Mouse (Mus musculus) 3T3-L1 (cell line): Measurements from ENCODE around the gene Hsd17b14.
A peak's percentile ranks its signal among the peaks of the same experiment; 100 is the strongest.
"Not testable (repeated sequence)": the region's sequence is repeated elsewhere in the genome, so short reads cannot be mapped to it uniquely, and the experiment has no call there.

Experiments used
- DNase-seq: peaks from one replicate; pipeline ENCODE4 v3.0.0-alpha.2; 2015; ENCODE audit warnings: low read depth, low spot score

Hsd17b14 gene

DNA sequence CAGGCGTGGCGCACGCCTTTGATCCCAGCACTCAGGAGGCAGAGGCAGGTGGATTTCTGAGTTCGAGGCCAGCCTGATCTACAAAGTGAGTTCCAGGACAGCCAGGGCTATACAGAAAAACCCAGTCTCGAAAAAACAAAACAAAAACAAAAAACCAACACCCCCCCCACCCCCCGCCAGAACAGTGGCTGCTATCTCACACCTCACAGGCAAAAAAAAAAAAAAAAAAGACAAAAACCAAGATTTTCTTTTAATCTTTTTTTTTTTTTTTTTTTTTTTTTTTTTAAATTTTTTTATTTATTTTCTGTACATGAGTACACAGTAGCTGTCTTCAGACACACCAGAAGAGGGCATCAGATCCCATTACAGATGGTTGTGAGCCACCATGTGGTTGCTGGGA is 27.5 kb upstream of the Hsd17b14 start:
- DNase-seq = not testable (repeated sequence)

DNA sequence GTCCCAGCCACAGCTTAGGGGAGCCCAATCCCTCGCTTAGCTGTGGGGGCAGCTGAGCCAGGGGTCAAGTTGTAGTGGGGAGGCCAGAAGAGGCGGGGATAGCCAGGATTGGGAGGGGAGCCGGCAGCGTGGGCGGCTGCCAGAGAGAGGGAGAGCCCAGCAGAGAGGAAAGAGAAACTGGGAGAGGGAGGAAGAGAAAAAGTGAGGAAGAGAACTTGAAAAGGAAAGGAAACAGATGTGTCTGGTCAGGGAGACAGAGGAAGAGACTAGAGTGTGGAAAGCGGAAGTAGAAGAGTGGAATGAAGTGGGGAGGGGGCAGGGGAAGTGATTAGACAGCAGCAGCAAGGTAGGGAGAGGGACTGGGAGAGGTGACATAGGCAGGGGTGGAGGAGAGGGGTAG is 25.2 kb upstream of the Hsd17b14 start:
- no peak for DNase-seq

DNA sequence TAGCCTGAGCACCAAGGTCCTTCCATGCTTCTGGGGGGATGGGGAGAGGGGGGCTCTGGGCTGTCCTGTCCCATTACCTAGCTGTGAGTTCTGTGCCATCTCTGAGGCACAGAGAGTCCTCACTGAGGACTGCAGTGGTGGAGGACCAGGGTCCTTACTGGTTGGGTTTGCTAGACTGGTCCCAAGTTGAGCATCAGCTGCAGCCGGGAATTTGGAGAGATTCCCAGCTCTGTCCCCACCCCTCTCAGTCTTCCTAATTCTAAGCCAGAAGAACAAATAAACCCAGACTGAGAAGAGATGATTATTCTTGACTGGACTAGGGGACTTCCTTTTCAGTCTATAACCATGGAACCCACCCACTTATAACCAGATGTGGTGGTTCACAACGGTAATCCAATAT is 24.1 kb upstream of the Hsd17b14 start:
- no peak for DNase-seq

DNA sequence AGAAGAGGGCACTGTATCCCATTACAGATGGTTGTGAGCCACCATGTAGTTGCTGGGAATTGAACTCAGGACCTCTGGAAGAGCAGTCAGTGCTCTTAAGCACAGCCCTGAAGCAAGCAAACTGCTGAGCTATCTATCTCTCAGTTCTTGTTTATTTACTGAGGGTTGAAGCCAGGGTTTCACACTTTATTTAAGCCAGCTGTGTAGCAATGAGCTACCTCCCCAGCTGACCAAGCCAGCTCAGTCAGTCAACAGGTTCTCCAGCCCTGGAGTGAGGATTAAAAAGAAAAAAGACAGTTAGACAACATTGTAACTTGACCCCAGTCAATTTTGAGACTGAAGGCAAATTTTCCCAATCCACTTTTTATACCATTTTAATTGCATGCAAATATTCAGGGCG is 19.0 kb upstream of the Hsd17b14 start:
- no peak for DNase-seq

DNA sequence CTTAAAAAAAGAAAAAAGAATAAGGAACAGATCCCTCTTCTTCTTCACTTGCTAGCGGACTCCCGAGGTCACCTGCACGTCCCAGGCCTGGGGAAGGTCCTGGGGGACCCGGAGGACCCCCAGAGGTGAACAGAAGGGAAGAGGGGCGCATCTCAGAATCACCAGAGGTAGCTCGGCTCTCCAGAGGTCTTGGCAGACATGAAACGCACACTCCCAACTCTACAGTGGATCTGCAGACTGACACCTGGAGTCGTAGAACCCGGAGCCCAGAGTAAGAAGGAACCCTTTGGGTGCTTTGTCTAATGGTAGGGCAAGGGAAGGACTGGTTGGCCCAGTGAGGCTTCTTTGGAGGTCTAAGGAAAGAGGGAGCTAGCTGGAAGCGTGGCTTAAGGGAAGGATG is 17.1 kb upstream of the Hsd17b14 start:
- DNase-seq = no peak

DNA sequence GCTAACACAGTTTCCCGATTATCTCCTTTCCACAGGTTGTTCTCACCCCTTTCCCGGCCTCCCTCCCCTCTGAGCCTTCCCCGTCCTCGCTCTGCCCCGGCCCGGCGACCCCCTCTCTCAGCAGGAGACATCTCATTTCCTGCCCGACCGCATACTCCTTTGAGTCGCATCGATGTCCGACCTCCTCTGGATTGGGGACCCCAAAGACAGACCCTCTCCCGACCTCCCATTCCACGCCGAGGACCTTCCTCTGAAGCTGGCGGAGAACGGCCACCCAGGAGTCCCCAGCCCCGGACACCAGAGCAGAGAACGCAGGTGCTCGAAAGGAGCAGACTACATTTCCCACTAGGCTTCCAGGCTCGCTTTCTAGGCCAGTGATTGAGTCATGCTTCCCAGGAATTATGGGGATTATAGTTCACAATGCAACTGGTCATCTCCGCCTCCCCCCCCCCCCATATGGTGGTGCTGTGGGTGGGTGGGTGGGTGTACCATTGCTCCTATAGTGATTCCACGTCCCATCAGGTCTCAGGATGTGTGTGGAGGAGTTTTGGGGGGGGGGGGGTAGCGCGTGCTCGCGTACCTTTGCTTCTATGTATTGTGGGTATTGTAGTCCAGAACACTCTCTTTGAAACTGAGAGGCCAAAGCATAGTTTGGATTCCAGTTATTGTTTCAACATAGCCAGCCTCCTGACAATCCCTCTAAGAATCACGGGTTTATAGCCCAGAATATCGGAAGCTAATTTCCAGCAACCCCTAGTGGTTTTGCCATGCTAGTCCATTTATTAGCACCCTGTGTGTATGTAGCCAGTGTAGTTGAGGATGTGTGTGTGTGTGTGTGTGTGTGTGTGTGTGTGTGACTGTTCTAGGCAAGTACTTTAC is 16.3 kb upstream of the Hsd17b14 start:
- no peak for DNase-seq

DNA sequence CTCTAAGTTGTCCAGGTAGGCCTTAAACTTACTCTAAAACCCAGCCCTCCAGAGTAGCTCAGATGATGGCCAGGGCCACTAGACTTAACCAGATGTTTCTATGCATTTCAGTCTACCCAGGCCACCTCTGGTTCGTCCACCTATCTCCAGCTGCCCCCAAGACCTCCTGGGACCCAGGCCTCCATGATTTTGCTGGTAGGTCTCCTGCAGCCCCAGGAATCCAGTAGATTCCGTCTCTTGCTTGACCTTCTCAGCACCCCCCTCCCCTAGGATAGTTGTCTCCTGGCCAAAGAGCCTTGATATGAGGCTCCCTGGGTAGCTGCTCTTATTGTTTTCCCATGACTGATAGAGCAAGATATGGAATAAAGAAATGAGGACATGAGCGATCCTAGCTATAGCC is 15.6 kb upstream of the Hsd17b14 start:
- no peak for DNase-seq

DNA sequence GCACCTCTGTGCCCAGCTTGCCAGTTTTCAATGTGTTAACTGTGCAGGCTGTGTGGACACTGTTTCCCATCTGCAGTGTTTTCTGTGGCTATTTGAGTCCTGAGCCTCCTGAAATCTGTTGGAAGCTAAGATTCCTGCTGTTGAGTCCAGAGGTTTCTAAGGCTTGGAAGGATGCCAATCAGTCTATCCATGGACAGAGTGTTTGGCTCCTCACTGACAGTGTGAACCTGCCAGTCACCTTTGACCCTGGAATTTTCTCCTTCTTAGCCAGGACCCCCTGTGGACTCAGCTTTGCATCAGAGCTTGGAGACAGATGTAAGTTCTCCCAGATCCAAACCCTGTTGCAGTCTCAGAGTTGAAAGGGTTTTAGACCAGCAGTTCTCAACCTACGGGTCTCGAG is 14.5 kb upstream of the Hsd17b14 start:
- no peak for DNase-seq

DNA sequence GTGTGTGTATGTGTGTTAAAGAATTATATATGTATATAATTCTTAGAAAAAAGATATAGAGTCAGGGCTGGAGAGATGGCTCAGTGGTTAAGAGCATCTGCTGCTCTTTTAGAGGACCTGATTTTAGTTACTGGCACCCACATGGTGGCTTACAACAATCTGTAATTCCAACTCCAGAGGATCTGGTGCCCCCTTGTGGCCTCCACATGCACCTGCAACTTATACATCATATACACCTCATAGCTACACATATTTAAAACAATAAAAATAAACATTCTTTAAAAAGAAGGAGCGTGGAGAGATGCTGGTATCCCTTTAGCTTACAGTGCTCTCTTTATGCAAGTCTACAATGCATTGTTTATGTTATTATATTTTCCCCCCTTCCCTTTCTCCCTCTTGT is 10.2 kb upstream of the Hsd17b14 start:
- no peak for DNase-seq

DNA sequence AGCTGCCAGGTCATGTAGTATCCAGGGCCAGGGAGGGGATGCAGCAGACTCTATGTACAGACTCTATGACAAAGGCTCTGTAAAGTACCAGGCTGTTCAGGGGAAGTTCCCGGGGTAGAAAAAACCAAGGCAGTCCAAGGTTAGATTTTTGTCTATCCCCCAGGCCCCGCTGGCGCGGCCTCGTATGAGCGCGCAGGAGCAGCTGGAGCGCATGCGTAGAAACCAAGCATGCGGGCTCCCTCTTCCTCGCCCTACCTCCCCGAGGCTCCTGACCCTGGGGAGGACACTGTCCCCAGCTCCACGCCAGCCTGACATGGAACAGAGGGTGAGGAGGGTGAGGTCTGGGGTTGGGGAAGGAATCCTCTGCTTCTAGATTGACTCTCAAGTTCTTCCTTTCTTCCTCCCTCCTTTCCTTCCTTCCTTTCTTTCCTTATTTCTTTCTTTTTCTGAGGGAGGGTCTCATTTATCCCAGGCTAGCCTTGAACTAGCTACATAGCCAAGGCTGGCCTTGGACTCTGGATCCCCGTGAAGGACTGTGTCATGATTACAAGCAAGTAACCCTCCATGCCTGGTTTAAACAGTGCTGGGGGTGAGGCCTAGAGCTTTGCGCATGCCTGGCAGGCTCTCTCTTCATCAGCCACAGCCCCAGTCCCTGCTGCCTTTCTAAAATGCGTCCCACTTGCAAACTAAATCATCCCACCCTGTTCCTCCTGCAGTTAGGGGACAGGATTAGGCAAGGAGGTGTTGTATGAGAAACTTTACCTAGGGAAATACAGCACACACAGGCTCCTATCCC is 4.9 kb upstream of the Hsd17b14 start:
- DNase-seq = no peak

DNA sequence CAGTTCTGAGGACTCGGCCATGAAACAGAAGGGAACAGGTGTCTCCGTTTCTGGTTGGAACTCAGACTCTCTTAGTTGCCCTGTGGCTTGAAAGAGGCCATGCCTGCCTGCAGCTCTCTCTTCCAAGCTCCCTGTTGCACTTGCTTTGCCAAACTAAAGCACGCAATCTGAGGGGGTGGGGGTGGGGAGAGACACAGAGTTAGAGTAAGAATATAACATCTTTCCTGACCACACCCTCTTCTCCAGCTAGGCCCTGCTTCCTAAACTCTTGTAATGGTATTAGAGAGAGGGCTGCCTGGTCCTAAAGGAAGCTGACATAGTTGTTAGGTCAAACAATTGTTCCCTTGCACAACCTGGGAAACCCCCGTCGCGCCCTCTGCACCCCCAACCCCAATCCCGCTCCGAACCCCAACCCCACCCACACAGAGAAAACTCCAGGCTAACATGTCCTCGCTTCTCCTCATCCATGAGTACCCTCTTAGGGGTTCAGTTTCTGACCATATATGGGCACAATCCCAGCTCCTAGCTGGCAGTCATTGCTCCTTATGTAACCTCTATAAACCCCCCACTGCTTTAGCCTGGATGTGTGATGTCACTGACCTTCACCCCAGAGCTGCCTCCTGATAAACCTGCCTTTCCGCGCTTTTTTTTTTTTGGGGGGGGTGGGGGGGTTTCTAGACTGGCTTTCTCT is 3.7 kb upstream of the Hsd17b14 start:
- no peak for DNase-seq

DNA sequence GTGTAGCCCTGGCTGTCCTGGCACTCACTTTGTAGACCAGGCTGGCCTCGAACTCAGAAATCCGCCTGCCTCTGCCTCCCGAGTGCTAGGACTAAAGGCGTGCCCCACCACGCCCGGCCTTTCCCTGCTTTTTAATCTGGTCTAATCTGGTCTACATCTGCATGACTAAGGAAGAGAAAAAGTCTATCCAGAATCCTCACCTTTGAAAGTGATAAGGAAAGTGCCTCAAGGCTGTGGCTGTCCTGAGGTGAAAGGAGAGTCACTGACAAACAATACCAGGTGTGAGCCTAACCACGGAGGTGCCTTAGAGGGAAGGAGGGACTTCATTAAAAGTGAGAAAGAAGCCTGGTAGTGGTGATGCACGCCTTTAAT is 3.2 kb upstream of the Hsd17b14 start:
- DNase-seq = no peak

DNA sequence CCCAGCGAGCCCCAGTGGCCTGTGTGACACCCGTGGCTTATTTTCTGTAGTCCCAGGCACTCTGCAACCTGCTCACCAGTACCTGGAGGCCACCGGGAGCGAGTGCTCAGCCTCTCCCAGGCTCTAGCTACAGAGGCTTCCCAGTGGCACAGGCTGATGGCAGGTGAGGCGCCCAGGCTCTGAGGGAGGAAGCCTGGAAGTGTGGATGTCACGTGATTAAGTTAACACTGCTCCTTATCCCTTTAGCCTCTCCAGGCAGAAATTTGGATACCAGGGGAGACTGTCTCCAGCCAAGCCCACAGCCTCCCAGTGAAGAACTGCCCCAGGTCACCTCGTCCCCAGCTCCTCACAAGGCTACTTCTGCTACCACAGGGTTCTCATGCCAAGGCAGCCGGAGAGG is 1.2 kb upstream of the Hsd17b14 start:
- no peak for DNase-seq

DNA sequence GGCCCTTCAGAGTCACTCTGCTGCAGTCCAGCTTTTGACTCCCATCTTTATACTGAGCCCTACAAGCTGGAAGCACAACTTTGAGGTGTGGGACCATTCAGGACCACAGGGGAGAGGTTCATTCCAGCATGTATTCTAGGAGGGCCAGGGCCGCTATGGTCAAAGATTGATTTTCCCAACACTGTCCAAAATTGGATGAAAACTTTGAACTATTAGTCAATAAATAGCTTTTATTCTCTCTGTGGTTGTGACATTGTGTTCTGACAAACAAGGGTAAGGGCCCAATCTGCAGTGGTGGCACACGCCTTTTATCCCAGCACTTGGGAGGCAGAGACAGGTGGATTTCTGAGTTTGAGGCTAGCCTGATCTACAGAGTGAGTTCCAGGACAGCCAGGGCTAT is 703 bp upstream of the Hsd17b14 start:
- DNase-seq = no peak

DNA sequence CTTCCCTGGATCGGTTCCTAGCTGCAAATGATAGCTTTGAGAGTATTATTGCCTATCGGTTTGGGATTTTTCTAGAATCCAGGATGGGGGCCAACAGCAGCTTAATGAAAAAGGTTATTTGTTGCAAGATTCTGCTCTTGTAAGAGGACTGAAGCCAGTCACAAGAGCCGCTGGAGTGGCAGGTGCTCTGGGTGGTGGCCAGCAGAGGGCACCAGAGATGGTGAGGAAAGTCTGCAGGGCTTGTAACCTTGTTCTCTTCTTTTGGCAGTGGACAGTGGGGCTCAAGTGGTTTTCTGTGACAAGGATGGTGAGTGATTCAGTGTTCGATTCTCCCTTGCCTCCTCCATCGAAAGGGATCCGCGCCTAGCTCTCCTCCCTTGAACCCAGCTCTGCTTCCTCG is 1.1 kb downstream of the Hsd17b14 start:
- peak; percentile 78 for DNase-seq

DNA sequence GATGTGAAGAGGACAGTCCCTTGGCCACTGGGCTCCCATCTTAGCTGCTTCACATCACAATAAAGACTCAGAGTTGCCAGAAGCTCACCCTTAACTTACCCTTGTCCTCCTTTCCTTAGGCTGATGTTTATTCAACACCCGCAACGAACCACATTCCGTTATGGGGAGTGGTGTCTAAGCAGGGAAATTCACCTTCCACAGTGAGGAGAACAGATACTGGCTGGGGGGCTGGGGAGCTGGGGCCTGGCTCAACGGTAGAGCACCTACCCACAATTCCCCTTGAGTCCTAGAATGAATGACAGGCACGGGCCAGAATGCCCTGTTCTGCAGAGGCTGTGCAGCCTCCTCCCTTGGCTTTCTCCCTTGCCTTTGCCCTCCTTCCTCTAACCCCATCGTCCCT is 4.2 kb downstream of the Hsd17b14 start:
- no peak for DNase-seq

DNA sequence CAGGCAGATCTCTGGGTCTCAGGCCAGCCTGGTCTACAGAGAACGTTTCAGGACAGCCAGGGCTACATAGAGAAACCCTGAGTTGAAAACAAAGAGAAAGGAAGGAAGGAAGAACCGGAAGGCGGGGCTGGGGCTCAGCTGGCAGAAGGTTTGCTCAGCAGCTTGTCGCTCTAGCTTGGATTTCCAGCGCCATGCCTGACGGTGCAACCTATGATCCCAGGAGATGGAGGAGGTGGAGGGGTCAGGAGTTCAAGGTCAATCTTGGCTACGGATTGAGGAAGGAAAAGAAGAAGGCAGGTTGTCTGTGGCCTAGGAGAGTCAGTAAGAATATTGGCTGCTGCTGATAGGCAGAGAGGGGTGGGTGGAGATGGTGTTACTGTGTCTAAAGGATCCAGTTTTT is 5.5 kb downstream of the Hsd17b14 start:
- no peak for DNase-seq

DNA sequence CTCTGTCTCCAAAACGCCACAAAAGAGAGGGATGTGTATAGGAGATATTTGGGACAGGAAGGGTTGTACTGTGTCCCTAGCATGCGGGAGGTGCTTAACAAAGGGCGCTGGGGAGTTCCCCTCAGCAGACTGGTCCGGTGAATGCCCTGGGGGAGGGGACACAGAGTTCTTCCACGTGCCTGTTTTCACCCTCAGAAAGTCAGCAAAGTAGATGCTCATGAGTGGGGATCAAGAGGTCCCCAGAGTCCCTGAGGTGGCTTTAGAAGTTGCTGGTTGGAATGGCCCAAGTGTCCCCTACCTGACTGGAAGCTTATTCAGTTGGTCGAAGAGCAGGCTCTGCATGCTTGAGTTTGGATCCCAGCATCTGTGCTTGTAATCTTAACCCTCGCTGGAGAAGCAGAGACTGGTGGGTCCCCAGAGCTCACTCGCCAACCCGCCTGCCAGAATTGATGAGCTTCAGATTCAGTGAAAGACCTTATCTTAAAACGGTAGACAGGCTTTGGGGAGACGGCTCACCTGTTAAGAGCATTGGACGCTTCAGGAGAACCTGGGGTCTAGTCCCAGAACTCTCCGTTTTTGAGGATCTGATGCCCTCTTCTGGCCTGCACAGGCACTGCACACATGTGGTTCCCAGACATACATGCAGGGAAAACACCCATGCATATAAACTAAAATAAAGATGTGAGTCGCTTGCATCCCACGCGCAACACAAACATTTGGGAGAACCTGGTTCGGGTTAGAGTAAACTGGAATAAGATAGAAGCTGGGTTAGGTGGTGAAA is 6.3 kb downstream of the Hsd17b14 start:
- DNase-seq = peak; percentile 77

DNA sequence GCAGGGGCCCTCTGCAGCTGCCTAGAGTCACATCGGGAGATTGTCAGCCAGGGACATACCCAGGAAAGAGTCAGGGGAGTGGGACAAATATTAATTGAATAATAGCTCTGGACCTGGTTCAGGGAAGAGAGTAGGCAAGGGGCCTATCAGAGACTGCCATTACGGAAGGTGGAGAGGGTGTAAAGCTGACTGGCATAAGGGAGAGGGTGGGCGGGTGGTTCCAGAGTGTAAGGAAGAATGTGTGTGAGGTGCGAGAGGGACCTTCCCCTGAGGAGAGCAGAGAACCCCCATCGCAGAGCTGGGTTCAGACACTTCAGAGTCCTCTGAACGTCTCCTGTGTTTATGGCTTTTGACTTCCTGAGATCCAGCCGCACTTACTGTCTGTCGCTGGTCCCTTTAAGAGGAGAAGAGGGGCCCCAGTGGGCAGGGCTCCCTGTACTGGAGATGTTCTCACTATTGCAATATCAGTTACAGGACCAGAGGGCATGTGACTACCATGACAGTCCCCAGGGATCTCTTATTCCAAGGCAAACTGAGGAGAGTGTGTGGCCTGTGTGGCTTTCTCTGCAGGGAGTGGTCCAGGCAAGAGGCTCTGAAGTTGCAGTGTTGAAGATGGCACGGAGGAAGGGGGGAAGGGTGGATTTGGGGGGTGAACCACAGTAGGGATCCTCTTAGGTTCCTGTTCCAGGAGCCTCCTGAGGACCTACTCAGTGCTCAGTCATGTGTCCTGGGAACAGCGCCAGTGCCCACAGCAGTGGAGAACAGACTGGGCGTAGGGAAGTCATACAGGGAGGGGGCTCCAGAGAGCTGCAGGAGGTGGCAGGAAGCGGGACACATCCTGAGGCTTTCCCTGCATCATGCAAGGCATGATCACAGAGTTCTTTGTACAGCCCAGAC is 7.2 kb downstream of the Hsd17b14 start:
- DNase-seq = peak; percentile 53

DNA sequence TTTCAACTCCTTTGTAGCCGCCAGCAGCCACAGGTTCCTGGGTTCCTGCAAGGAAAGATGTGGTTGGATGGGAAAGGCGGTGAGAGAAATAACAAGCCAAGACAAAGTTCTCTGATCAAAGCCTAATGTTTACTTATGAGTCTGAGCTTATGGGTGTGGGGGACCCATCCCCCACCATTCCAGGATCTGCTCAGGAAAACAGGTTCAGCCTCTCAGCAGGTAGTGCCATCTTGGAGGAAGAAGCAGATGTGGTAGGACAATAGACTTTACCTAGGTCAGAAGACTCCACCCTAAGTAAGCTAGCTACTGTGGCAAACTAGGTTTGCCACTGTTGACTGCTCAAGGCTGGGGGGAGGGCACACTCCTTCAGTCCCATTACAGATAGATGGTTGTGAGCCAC is 10.1 kb downstream of the Hsd17b14 start:
- no peak for DNase-seq

DNA sequence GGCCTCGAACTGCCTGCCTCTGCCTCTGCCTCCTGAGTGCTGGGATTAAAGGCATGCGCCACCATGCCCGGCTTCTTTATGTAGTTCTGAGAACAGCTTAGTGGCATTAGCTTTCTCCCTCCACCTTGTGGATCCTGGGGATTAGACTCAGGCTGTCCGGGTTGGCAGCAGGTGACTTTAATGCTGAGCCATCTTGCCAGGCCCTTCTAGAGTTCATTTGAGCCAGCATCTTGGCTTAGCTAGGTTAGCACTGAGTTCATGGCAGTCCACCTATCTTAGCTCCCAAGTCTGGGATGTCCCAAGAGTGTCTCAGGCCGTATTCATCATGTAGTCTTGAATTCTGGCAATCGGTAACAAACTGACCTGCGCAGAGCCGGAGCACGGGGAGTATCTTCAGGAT is 10.8 kb downstream of the Hsd17b14 start:
- DNase-seq = no peak
